Mouse (Mus musculus): ENCODE measurements around the gene Slc46a2. TPM values are rescaled to one million over a fixed set of nuclear protein-coding genes. Genes with fewer than 3 reads are reported as not detected.

Slc46a2 gene
- 7.5 and 13.7 TPM in 2 replicates for polyA plus RNA-seq (2015; fragmentation: Nextera tagmentation; extraction: Ambion mirVana)

DNA sequence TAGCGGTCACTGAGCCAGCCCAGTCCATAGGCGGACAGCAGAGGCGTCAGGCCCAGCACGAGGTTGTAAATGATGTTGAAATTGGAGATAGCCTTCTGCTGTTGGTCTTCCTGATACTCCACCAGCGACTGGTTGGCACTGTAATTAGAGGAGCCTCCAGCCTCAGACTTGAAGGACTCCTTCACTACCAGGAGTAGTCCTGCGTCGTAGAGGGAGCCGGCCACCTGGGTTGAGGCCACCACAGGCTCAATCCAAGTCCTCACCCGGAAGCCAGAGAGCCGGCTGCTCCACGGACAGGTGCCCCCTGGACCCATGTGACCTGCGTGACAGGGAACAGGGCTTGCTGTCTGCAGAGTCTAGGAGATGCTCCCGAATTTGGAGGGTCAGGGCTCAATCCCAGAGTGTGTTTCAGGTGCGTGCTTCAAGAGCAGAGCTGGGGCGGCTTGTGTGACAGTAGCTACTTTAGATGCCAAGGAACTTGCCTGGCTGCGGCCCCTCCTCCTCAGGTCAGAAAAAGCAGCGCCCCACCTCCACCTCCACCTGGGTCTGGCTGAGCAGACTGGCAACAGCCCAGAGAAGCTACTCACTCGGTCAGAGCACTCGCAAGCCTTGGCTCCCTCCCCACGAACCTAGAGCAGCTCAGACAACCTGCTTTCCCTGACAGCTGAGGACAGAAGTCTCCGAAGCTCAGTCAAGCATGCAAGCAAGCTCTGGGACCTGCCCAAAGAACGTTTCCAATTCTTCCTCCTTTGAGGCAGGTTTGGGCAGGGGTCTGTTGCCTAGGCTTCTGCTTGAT, at the start of gene Slc46a2:
TSS of gene Slc46a2 (minus strand) at position 449 of the 796 bp plus-strand sequence.
- Histone ChIP-seq H3K4me2 (ENCODE audit: low read depth, low read length) (no peak within 1 kb of the TSS; the same call in 1 of the 2 replicates), H3K9me3 (replicated peaks; ENCODE audit: control insufficient read depth, low read length) (no peaks in the 10 kb centered on the region), H3K9ac (ENCODE audit: low read length) (0 out of 2 replicates have a peak within 1 kb of the TSS, but pooled peaks have one; percentile 20), H3K27ac (ENCODE audit: low read length) (no peak within 1 kb of the TSS), H3K4me1 (ENCODE audit: control insufficient read depth, insufficient read depth, low read length) (no peaks in the 10 kb centered on the region; the same call in 1 of the 2 replicates), H3K36me3 (ENCODE audit: control insufficient read depth, insufficient read depth) (no peaks in the 10 kb centered on the region), H3K4me3 (ENCODE audit: low read length) (peak within 1 kb of the TSS; percentile 11; the same call in 1 of the 2 replicates), H3K27me3 (ENCODE audit: control insufficient read depth, insufficient read depth, low read length) (peaks cover 6% of the 10 kb centered on the region; the same call in 1 of the 2 replicates)
- peak; percentile 59 for ATAC-seq (replicated peaks; ENCODE audit: extremely low read depth, insufficient read depth, low FRiP score)
- WGBS: 22% methylated on average over 22 of the region's 22 CpGs

DNA sequence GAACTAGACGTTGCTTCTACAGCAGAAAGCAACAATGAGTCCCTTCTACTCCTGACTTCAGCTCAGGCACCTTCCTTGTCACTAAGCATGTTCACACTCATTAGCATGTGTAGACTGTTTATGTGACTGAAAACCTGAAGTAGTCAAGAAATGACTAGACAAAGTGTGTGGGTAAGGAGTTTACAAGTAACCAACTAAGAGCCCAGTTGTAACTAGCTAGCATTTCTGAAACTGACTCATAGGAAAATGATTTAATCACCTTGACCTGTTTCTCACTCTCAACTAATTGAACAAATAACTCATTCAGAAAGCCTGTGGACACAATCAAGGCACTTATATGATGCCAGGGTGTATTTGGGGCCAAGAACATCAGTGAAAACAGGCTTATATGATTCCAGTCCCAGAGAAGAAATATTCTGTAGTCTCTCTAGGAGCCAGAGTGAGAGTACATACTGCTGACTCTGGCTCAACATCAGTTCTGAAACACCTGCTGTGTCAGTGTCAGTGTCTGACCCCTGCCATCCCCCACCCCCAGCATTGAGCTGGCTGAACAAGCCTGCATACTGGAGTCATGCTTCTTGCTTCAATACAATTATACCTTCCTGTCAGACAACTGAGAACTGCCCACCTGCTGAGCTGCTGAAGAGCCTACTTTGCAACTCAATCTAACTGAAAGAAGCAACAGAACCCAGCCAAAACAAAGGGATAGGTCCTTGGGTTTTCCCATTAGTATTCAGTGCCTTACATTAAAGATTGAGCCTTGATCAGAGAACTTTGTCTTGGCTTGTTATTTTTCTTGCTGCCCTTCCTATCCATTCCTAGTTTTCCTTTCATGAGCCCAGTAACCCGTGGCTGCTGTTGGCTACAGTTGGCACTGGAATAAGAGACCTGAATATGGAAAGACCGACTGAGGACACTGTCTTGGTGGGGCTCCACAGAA, 48.8 kb upstream of the Slc46a2 start, which contains the start of gene Mup6:
TSS of gene Mup6 (plus strand) at position 890 of the 940 bp plus-strand sequence.
- H3K9me3 ChIP-seq (replicated peaks; ENCODE audit: control insufficient read depth, low read length): no peaks in the 10 kb centered on the region
- H3K36me3 ChIP-seq (ENCODE audit: control insufficient read depth, insufficient read depth): no peaks in the 10 kb centered on the region
- H3K4me3 ChIP-seq (ENCODE audit: low read length): no peak within 1 kb of the TSS
- no peak within 1 kb of the TSS for H3K4me2 ChIP-seq (ENCODE audit: low read depth, low read length)
- no peak within 1 kb of the TSS for H3K27ac ChIP-seq (ENCODE audit: low read length)
- no peaks in the 10 kb centered on the region for H3K27me3 ChIP-seq (ENCODE audit: control insufficient read depth, insufficient read depth, low read length)
- no peak for ATAC-seq (replicated peaks; ENCODE audit: extremely low read depth, insufficient read depth, low FRiP score)
- 38% methylated on average over 3 of the region's 3 CpGs for WGBS
- H3K4me1 ChIP-seq (ENCODE audit: control insufficient read depth, insufficient read depth, low read length): no peaks in the 10 kb centered on the region
- H3K9ac ChIP-seq (ENCODE audit: low read length): no peak within 1 kb of the TSS

DNA sequence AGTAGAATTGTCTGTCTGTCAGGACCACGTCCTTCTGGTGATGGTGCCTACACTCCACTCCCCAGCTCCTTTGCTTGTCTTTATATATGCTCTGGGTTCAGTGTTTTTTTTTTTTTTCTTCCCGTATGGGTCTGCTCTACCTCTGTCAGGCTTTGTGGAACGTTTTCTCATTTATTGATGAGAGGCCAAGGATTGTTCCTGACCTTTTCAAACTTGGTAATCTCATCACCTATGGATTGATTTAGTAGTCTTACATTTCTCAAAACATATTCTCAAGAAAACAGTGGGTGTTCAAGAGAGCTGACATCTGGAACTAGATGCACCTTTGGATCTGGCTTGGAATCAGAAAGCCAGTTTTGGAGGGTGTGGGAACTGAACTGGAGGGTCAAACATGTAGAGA, 45.8 kb upstream of the Slc46a2 start, which contains the start of gene Mup4:
TSS of gene Mup4 (minus strand) at position 101 of the 400 bp plus-strand sequence.
- Histone ChIP-seq H3K27me3 (ENCODE audit: control insufficient read depth, insufficient read depth, low read length) (no peaks in the 10 kb centered on the region), H3K9ac (ENCODE audit: low read length) (no peak within 1 kb of the TSS), H3K4me3 (ENCODE audit: low read length) (no peak within 1 kb of the TSS), H3K27ac (ENCODE audit: low read length) (no peak within 1 kb of the TSS), H3K36me3 (ENCODE audit: control insufficient read depth, insufficient read depth) (no peaks in the 10 kb centered on the region), H3K4me2 (ENCODE audit: low read depth, low read length) (no peak within 1 kb of the TSS), H3K4me1 (ENCODE audit: control insufficient read depth, insufficient read depth, low read length) (no peaks in the 10 kb centered on the region), H3K9me3 (replicated peaks; ENCODE audit: control insufficient read depth, low read length) (no peaks in the 10 kb centered on the region)
- no peak for ATAC-seq (replicated peaks; ENCODE audit: extremely low read depth, insufficient read depth, low FRiP score)
- 67% methylated on average over 3 of the region's 3 CpGs for WGBS

DNA sequence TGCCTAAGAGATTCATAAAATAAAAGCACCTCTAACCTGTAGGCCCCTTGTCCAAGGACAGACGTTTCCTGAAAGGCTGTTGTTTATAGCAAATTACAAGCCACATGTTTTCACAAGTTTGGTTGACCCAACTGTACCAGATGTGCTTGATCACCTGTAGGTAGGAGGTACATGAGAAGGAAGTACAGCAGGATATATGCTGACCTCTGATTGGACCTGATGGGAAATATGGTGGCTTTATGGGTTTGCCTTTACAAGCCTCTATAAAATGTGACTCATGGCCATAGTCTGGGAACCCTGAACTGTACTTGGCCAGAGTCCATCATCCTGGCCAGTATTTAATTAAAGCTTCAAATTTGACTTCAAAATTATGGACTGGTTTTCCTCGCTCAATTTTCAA, 22.7 kb upstream of the Slc46a2 start:
- no peak for ATAC-seq (replicated peaks; ENCODE audit: extremely low read depth, insufficient read depth, low FRiP score)

DNA sequence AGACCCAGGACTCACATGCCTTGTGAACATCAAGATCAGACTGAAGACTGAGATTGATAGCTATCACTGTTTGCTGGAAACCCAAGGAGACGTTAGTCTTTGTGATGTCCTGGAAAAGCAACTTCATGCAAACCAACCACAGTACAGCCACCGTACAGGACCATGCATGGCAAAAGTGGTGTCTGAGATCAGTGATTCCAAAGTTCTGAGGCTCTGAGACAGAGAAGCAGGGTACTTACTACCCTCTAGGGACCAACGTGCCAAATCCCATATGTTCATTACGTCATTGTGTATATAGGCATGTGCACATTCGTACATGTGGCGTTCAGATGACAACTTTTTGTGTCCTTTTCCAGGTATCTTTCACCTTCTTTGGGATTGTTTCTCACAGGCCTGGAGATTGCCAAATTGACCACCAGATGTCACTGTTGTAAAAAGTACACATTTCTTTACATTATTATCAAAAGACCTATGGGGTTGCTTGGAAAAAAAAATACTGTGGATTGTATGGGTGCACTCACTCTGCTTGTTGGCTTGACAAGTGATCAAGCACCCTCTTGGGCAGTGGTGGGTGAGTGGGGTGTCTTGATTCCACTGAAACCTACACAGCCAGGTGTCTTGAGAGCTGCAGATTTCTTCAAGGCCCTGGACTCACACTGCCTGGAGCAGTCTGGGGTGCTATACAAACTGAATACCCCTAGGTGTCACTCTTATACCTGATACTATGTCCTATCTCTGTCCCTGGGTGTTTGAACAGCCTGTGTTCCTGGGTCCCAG, 17.8 kb upstream of the Slc46a2 start:
- ATAC-seq (replicated peaks; ENCODE audit: extremely low read depth, insufficient read depth, low FRiP score): peak; percentile 47
- Histone ChIP-seq H3K9ac (ENCODE audit: low read length) (no peak overlapping the region), H3K27ac (ENCODE audit: low read length) (no peak overlapping the region), H3K27me3 (ENCODE audit: control insufficient read depth, insufficient read depth, low read length) (no peaks in the 10 kb centered on the region), H3K4me3 (ENCODE audit: low read length) (no peak overlapping the region), H3K4me1 (ENCODE audit: control insufficient read depth, insufficient read depth, low read length) (no peaks in the 10 kb centered on the region), H3K9me3 (replicated peaks; ENCODE audit: control insufficient read depth, low read length) (no peaks in the 10 kb centered on the region), H3K36me3 (ENCODE audit: control insufficient read depth, insufficient read depth) (no peaks in the 10 kb centered on the region), H3K4me2 (ENCODE audit: low read depth, low read length) (no peak overlapping the region)
- 48% methylated on average over 6 of the region's 6 CpGs for WGBS

More for the DNA sequence above, 22.7 kb upstream of the Slc46a2 start:
- H3K36me3 ChIP-seq (ENCODE audit: control insufficient read depth, insufficient read depth): no peaks in the 10 kb centered on the region
- no peaks in the 10 kb centered on the region for H3K4me1 ChIP-seq (ENCODE audit: control insufficient read depth, insufficient read depth, low read length)
- no peak overlapping the region for H3K4me2 ChIP-seq (ENCODE audit: low read depth, low read length)
- H3K9ac ChIP-seq (ENCODE audit: low read length): no peak overlapping the region
- WGBS: 59% methylated on average over 2 of the region's 2 CpGs
- H3K27me3 ChIP-seq (ENCODE audit: control insufficient read depth, insufficient read depth, low read length): no peaks in the 10 kb centered on the region
- no peak overlapping the region for H3K27ac ChIP-seq (ENCODE audit: low read length)
- no peak overlapping the region for H3K4me3 ChIP-seq (ENCODE audit: low read length)
- H3K9me3 ChIP-seq (replicated peaks; ENCODE audit: control insufficient read depth, low read length): no peaks in the 10 kb centered on the region

DNA sequence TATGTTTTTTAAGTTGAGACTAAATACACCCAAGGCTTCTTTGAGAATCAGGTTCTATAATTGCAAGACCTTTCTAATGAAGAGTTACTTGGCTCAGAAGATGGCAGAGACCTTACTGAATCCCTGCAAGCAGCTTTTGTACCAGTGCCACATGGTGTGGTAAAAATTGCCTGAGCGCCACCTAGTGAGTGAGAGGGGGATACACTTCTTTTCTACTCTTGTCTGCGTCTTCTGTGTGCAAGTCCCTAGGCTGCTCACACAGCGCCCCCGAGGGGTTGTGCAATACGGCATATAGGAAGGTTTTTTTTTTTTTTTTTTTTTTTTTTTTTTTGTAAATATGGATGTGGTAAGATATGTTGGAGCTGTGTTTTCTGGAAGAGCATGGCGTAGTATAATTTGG, 13.5 kb upstream of the Slc46a2 start:
- ATAC-seq (replicated peaks; ENCODE audit: extremely low read depth, insufficient read depth, low FRiP score): peak; percentile 68; the same call in 1 of the 2 replicates
- no peak overlapping the region for H3K4me3 ChIP-seq (ENCODE audit: low read length)
- H3K27ac ChIP-seq (ENCODE audit: low read length): no peak overlapping the region
- H3K9ac ChIP-seq (ENCODE audit: low read length): no peak overlapping the region
- H3K4me1 ChIP-seq (ENCODE audit: control insufficient read depth, insufficient read depth, low read length): peaks cover 4% of the 10 kb centered on the region; the same call in 1 of the 2 replicates
- H3K36me3 ChIP-seq (ENCODE audit: control insufficient read depth, insufficient read depth): no peaks in the 10 kb centered on the region
- H3K27me3 ChIP-seq (ENCODE audit: control insufficient read depth, insufficient read depth, low read length): no peaks in the 10 kb centered on the region
- 11% methylated on average over 6 of the region's 6 CpGs for WGBS
- no peaks in the 10 kb centered on the region for H3K9me3 ChIP-seq (replicated peaks; ENCODE audit: control insufficient read depth, low read length)
- H3K4me2 ChIP-seq (ENCODE audit: low read depth, low read length): no peak overlapping the region

DNA sequence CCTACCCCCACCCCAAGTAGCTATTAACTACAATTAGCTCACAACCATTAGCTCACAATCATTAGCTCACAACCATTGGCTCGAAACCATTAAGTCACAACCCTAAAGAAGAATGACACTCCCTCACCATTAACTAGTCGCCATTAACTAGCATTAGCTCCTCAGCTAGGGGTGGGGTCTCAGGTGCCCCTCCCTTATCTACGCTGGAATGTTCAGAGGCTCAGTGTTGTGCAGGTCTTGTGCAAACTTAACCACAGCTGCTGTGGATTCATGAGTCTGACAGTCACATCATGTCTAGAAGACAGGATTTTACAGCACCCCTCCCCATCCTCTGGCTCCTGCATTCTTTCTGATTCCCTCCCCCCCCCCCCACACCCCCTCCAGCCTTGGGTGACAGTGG, 12.8 kb upstream of the Slc46a2 start:
- 74% methylated on average over 3 of the region's 3 CpGs for WGBS
- no peaks in the 10 kb centered on the region for H3K9me3 ChIP-seq (replicated peaks; ENCODE audit: control insufficient read depth, low read length)
- H3K4me2 ChIP-seq (ENCODE audit: low read depth, low read length): no peak overlapping the region
- H3K27me3 ChIP-seq (ENCODE audit: control insufficient read depth, insufficient read depth, low read length): no peaks in the 10 kb centered on the region
- ATAC-seq (replicated peaks; ENCODE audit: extremely low read depth, insufficient read depth, low FRiP score): no peak
- no peaks in the 10 kb centered on the region for H3K36me3 ChIP-seq (ENCODE audit: control insufficient read depth, insufficient read depth)
- no peak overlapping the region for H3K4me3 ChIP-seq (ENCODE audit: low read length)
- H3K9ac ChIP-seq (ENCODE audit: low read length): no peak overlapping the region
- H3K27ac ChIP-seq (ENCODE audit: low read length): no peak overlapping the region
- H3K4me1 ChIP-seq (ENCODE audit: control insufficient read depth, insufficient read depth, low read length): peaks cover 4% of the 10 kb centered on the region; the same call in 1 of the 2 replicates

DNA sequence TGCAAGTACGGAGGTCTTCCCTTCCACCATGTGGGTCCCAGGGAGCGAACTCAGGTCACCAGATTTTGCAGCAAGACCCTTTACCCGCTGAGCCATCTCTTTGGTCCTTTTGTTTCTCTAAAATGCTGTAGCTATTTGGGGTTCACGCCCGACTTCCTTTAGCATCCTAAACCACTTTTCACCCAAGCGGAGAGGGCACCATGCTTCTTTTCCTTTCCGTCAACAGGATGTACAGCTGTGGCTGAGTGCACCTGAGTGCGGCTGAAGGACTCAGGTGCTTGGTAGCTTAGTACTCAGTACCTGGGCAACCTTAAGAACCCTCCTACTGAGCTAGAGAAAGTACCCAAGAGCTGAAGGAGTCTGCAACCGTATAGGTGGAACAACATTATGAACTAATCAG, 10.2 kb upstream of the Slc46a2 start:
- no peak overlapping the region for H3K27ac ChIP-seq (ENCODE audit: low read length)
- 85% methylated on average over 9 of the region's 9 CpGs for WGBS
- H3K9me3 ChIP-seq (replicated peaks; ENCODE audit: control insufficient read depth, low read length): no peaks in the 10 kb centered on the region
- H3K4me2 ChIP-seq (ENCODE audit: low read depth, low read length): no peak overlapping the region
- no peak overlapping the region for H3K4me3 ChIP-seq (ENCODE audit: low read length)
- no peaks in the 10 kb centered on the region for H3K36me3 ChIP-seq (ENCODE audit: control insufficient read depth, insufficient read depth)
- peaks cover 7% of the 10 kb centered on the region; the same call in 1 of the 2 replicates for H3K4me1 ChIP-seq (ENCODE audit: control insufficient read depth, insufficient read depth, low read length)
- no peak overlapping the region for H3K9ac ChIP-seq (ENCODE audit: low read length)
- ATAC-seq (replicated peaks; ENCODE audit: extremely low read depth, insufficient read depth, low FRiP score): no peak
- no peaks in the 10 kb centered on the region for H3K27me3 ChIP-seq (ENCODE audit: control insufficient read depth, insufficient read depth, low read length)

Data from heart, embryonic 16.5 days (tissue).